Mouse (Mus musculus): ENCODE measurements around the gene Arrb1. TPM values are rescaled to one million over a fixed set of nuclear protein-coding genes. Genes with fewer than 3 reads are reported as not detected.
A peak's percentile ranks its signal among the peaks of the same experiment; 100 is the strongest.

Arrb1 gene
- polyA plus RNA-seq, 1 experiment from 2014 or later: 73.5 TPM

DNA sequence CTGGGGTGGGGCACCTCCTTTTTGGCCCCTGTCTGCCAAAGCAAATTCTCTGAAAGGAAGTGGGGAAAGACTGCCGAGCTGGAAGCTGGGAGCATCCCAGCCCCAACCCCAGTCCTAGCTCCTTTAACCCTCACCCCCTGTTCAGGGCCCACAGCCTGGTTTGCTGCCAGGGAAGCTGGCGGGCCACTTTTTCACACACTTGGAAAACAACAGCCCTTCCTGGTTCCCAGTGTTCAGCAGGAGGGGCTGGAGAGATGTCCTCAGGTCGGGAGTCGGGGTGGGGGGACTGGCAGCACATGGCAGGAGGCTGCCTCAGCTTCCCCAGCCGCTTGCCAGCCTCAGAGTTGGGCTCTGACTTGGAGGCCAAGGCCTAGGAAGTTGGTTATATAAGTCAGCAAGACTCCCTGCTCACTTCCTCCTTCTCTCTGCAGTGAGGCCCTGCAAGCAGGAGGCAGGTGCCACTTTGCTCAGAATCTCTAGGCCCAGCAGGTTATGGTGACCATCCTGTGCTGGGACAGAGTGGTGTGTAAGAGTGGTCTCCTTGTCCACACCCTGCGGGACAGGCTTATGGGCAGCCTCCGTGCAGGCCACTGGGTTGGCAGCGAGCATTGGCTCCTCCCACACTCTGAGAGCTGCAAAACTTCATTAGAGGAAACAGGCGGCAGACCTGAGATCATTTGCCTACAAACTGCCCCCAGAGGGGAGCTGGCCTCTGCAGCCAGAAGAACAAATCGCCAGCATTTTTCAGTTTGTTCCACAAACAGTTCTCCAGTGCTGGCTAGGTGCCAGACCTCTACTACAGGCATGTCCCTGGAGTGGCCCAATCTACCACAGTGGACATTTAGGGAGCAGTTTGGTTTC, 10.8 kb downstream of the Arrb1 start:
- H3K79me2 ChIP-seq (ENCODE audit: inconsistent target): peaks cover 80% of the 10 kb centered on the region
- peaks cover 12% of the 10 kb centered on the region; the same call in 1 of the 2 replicates for H3K36me3 ChIP-seq (ENCODE audit: inconsistent target)
- H3K4me3 ChIP-seq (ENCODE audit: inconsistent target): no peak overlapping the region
- WGBS (ENCODE audit: missing documents): 11% methylated on average over 10 of the region's 10 CpGs
- peak overlapping the region; percentile 98 for H3K27ac ChIP-seq

DNA sequence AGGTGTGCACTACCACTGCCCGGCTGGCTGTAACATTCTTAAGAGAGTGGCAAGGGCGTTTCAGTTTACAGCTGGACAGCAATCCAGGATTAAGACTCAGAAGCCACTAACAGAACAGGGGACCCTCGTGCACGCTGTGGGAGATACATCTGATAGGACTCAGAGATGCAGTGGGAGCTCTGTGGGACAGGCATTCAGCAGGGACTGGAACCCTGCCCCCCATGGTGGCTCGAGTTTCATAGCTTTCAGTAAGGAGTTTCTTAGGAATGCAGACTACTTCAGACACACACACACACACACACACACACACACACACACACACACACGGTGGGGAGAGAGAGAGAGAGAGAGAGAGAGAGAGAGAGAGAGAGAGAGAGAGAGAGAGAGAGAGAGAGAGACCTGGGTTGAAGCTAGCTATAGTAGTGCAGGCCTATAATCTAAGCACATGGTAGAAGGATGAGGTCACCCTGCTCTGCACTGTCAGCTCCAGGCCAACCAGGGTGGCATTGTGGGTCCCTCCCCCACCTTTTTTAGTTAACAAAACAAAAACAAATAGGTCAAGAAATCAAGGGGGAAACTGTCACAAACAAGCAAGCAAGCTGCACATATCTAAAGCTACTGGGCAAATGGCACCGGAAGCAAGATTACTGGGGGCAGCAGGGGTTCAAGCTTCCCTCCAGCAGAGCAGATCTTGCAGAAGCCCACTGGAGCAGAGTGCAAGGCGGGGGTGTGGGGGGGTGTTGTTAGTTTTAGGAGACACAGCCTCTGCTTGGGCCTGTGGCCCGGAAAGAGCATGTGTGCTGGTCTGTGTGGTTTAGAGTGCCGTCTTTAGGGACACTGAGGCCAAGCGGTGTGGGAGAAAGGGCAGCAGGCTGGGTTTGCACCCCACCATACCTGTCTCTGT, 12.6 kb downstream of the Arrb1 start:
- 80% methylated on average over 10 of the region's 11 CpGs for WGBS (ENCODE audit: missing documents)
- peaks cover 24% of the 10 kb centered on the region; the same call in 1 of the 2 replicates for H3K36me3 ChIP-seq (ENCODE audit: inconsistent target)
- H3K27ac ChIP-seq: peak overlapping the region; percentile 98
- peaks cover 80% of the 10 kb centered on the region for H3K79me2 ChIP-seq (ENCODE audit: inconsistent target)
- no peak overlapping the region for H3K4me3 ChIP-seq (ENCODE audit: inconsistent target)

DNA sequence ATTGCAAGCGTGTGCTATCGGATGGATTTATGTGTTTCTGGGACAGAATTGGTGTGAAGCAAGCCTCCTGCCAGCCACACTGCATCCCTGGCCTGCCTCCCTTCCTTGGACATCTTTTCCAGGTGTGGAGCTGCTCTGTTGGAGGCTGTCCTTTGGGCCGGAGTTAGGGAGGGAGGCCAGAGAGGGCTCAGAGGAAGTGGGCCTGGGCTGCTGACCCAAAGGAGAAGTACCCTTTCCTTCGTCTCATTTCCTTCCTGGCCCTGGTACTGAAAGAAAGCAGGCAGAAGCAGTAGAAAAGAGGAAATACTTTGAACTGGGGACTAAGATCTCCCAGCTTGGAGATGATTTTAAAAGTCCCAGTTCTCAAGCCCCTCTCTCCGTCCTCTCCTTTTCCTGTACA, 14.4 kb downstream of the Arrb1 start:
- WGBS (ENCODE audit: missing documents): 12% methylated on average over 5 of the region's 5 CpGs
- peak overlapping the region; percentile 98 for H3K27ac ChIP-seq
- H3K36me3 ChIP-seq (ENCODE audit: inconsistent target): peaks cover 19% of the 10 kb centered on the region; the same call in 1 of the 2 replicates
- no peak overlapping the region for H3K4me3 ChIP-seq (ENCODE audit: inconsistent target)
- H3K79me2 ChIP-seq (ENCODE audit: inconsistent target): peaks cover 80% of the 10 kb centered on the region

DNA sequence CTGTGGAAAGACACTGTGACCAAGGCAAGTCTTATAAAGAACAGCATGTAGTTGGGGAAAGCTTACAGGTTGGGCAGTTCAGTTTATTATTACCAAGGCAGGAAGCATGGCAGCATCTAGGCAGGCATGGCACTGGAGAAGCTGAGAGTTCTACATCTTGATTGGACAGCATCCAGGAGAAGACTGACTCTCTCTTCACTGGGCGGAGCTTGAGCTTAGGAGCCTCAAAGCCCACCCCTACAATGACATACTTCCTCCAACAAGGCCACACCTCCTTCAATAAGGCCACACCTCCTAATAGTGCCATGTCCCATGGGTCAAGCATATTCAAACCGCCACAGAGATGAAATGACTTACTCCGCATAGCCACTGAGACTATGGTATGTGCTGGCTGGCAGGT, 16.4 kb downstream of the Arrb1 start:
- H3K27ac ChIP-seq: no peak overlapping the region
- H3K79me2 ChIP-seq (ENCODE audit: inconsistent target): peaks cover 89% of the 10 kb centered on the region
- 88% methylated on average over 1 of the region's 3 CpGs for WGBS (ENCODE audit: missing documents)
- no peak overlapping the region for H3K4me3 ChIP-seq (ENCODE audit: inconsistent target)
- peaks cover 19% of the 10 kb centered on the region; the same call in 1 of the 2 replicates for H3K36me3 ChIP-seq (ENCODE audit: inconsistent target)

DNA sequence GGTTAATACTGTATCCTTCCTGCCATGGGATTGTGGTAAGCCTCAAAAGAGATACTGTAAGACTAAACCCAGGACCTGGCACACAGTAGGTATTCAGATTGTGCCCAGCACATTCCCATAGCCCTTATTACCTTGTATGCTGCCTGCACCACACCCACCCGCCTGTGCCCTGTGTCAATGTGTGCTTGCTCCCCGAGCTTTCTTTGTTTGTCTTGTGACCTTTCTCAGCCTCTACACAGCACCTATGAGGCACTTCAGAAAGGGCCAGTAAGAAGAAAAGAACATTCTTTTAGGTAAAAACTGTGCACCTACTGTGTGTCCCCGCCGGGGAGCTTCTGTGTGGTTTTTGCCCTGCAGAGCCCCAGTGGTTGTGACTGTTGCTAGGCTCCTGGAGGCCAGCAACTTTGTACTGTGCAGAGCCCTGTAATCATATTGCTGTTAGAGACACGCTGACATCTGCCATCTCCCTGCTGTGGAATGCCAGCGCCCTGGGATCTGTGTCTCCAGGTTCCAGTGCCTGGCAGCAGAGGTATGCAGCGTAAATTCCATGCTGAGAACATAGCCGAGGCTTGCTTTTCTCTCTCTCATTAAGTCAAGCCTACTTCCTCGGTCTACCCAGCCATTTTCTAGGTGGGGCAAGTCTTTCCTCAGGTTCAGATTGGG, 18.1 kb downstream of the Arrb1 start:
- peaks cover 26% of the 10 kb centered on the region; the same call in 1 of the 2 replicates for H3K36me3 ChIP-seq (ENCODE audit: inconsistent target)
- WGBS (ENCODE audit: missing documents): 87% methylated on average over 9 of the region's 9 CpGs
- H3K27ac ChIP-seq: no peak overlapping the region
- no peak overlapping the region for H3K4me3 ChIP-seq (ENCODE audit: inconsistent target)
- H3K79me2 ChIP-seq (ENCODE audit: inconsistent target): peaks cover 93% of the 10 kb centered on the region

DNA sequence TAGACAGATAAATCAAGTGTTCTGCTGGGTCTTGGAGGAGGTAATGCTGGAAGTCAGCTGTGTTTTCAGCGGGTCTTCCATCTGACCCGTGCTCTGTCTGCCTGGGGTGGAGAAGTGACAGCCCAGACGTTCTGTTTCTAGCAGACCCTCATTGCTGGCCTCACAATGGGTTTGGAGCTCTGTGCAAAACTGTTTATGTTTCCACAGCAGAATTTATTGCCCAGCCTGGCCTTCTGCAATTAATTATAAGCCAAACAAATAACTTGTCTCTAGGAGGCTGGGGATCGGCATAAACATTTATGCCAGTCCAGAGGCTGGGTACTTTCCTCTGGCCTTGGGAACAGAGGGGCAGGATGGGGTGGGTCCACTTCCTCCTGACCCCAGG, 18.6 kb downstream of the Arrb1 start:
- Histone ChIP-seq H3K36me3 (ENCODE audit: inconsistent target) (peaks cover 26% of the 10 kb centered on the region; the same call in 1 of the 2 replicates), H3K27ac (no peak overlapping the region), H3K4me3 (ENCODE audit: inconsistent target) (no peak overlapping the region), H3K79me2 (ENCODE audit: inconsistent target) (peaks cover 93% of the 10 kb centered on the region)
- 78% methylated on average over 4 of the region's 4 CpGs for WGBS (ENCODE audit: missing documents)

DNA sequence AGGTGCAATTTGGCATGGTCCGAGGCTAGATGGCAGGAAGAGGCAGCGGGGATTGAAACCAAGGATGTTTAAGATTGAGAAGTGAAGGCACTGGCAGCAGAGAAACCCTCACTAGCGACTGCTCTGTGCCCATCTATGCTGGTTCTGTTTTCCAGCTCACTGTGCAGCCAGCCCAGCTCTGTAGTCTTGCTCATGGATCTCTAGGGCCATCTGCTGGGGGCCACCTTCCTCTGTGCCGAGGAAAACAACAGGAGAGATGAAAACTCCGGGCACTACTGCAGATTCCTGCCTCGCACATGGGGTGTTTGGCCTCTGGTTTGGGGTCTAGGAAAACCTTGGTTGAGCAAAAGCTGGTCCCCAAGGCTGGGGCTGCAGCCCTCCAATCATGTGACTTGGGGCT, 20.6 kb downstream of the Arrb1 start:
- peaks cover 30% of the 10 kb centered on the region; the same call in 1 of the 2 replicates for H3K36me3 ChIP-seq (ENCODE audit: inconsistent target)
- H3K79me2 ChIP-seq (ENCODE audit: inconsistent target): peaks cover 100% of the 10 kb centered on the region
- H3K27ac ChIP-seq: no peak overlapping the region
- no peak overlapping the region for H3K4me3 ChIP-seq (ENCODE audit: inconsistent target)
- 34% methylated on average over 6 of the region's 6 CpGs for WGBS (ENCODE audit: missing documents)

DNA sequence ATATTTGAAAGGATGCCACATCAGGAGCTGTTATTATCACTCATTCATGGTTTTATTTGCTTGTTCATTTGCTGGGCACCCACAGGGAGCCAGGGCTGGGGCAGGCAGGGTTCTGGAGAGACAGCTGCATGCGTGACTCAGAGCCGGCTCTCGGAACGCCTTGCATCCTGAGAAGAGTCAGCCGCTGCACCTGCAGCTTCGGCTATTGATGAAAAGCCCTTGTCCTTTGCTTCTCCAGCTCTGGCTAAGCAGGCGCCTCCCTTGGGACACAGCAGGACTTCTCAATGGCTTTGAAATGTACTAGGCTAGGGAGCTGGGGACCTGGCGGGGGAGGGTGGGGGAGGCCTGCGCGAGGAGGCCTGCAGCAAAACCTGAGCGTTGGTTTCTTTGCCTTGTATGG, 23.8 kb downstream of the Arrb1 start:
- peaks cover 100% of the 10 kb centered on the region for H3K79me2 ChIP-seq (ENCODE audit: inconsistent target)
- no peak overlapping the region for H3K27ac ChIP-seq
- 86% methylated on average over 10 of the region's 11 CpGs for WGBS (ENCODE audit: missing documents)
- 0 out of 2 replicates have a peak, but pooled peaks cover 12% of the 10 kb centered on the region for H3K36me3 ChIP-seq (ENCODE audit: inconsistent target)
- H3K4me3 ChIP-seq (ENCODE audit: inconsistent target): no peak overlapping the region

DNA sequence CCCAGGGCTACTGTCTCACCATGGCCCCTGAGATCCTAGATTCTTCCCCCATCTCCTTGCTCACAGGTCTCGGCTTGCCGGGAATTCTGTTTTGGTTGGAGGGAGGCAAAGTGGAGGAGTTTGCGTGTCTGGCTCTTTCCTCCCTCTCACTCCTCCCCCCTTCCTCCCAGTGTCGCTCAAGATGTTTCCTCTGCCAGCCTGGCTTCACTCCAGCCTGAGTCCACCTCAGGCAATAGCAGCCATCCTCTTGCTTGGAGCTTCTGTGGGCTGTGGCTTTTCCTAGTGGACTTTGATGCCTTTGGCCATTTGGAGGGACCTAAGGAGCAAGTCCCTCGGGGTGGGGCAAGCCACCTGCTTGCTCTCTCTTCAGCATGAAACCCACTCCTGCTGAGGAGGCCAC, 27.2 kb downstream of the Arrb1 start:
- 23% methylated on average over 5 of the region's 5 CpGs for WGBS (ENCODE audit: missing documents)
- H3K36me3 ChIP-seq (ENCODE audit: inconsistent target): peaks cover 13% of the 10 kb centered on the region; the same call in 1 of the 2 replicates
- H3K27ac ChIP-seq: no peak overlapping the region
- no peak overlapping the region for H3K4me3 ChIP-seq (ENCODE audit: inconsistent target)
- H3K79me2 ChIP-seq (ENCODE audit: inconsistent target): peaks cover 100% of the 10 kb centered on the region

DNA sequence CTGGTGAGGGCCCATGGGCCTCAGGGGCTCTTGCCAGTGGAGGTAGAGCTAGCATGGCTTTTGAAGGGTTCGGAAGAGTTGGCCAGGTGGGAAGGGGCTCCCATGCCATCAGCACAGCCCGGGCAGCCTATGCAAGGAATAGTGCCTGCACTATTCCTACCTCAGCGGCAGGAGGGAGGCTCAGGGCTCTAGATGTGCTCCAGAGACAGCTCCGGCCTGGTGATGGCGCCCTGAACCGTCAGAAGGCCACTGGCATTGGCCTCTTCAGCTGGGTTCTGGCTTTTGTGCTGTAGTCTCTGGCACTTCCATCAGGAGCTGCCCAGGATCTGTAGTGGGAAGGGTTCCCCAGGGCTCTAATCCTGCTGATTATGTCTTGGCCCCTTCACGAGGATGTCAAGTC, 28.0 kb downstream of the Arrb1 start:
- 90% methylated on average over 7 of the region's 7 CpGs for WGBS (ENCODE audit: missing documents)
- peaks cover 100% of the 10 kb centered on the region for H3K79me2 ChIP-seq (ENCODE audit: inconsistent target)
- no peak overlapping the region for H3K27ac ChIP-seq
- H3K36me3 ChIP-seq (ENCODE audit: inconsistent target): peaks cover 13% of the 10 kb centered on the region; the same call in 1 of the 2 replicates
- no peak overlapping the region for H3K4me3 ChIP-seq (ENCODE audit: inconsistent target)

DNA sequence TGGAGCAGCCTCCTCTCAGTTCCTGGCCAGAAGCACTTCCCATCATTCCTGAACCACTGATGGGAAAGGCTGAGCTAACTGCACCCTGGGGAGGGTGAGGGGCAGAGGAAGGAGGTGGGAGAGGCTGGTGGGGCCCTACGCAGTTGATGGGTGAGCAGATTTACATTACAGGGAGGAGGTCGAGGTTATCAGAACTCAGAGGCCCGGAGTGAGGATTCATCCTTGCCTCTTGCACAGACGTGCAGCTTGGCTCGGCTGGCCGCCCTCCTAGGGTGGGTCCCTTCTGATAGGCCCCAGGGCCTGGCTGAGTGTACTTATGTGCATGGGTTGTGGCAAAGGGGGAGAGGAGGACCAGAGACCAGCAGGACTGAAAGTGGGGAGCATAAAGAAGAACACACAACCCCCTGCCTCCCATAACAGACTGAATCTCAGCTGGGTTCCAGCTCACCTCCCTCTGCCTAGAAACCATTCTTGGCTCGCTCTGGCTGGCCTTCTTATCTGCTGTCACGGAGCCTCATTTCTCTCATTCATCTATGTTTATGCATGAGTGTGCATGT, 30.1 kb downstream of the Arrb1 start:
- H3K27ac ChIP-seq: no peak overlapping the region
- H3K36me3 ChIP-seq (ENCODE audit: inconsistent target): peaks cover 13% of the 10 kb centered on the region; the same call in 1 of the 2 replicates
- 95% methylated on average over 5 of the region's 8 CpGs for WGBS (ENCODE audit: missing documents)
- H3K4me3 ChIP-seq (ENCODE audit: inconsistent target): no peak overlapping the region
- peaks cover 100% of the 10 kb centered on the region for H3K79me2 ChIP-seq (ENCODE audit: inconsistent target)

DNA sequence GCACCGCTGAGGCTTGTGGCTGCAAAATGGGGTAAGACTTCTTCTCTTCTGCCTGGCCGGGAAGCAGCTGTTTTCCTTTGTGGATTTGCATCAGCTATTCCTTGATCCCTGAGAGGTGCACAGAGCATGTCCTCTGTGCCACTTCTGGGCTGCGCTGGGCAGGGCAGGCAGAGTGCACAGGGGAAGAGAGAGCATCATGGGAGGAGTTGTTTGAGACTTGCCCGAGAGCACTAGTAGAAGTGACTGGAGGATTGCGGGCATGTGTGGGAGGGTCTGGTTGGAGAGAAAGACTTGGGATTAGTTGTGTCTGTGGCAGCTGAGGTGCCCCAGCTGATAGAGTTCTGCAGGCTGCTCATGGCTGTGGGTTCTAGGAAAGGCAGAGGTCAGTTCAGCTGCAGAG, 35.4 kb downstream of the Arrb1 start:
- Histone ChIP-seq H3K36me3 (ENCODE audit: inconsistent target) (peaks cover 16% of the 10 kb centered on the region; the same call in 1 of the 2 replicates), H3K27ac (no peak overlapping the region), H3K79me2 (ENCODE audit: inconsistent target) (peaks cover 100% of the 10 kb centered on the region), H3K4me3 (ENCODE audit: inconsistent target) (no peak overlapping the region)
- 86% methylated on average over 5 of the region's 5 CpGs for WGBS (ENCODE audit: missing documents)

DNA sequence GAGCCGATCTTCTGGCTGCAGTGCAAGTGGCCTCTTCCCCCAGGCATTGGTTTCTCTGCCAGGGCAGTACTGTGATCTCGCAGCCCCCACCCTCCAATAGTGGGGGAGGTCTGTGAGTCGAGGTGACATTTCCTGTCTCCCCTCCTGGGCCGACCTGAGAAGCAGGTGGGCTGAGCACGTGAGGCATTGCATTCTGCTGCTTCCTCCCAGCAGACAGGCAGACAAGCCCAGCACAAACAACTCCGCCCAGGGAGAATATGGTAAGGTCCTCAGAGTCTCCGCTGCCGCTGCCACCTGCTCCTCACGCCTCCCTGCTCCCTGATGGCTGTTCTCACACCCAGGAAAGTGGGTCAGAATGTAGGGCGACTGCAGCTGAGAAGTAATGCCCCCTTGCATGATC, 37.7 kb downstream of the Arrb1 start:
- Histone ChIP-seq H3K36me3 (ENCODE audit: inconsistent target) (peaks cover 16% of the 10 kb centered on the region; the same call in 1 of the 2 replicates), H3K27ac (no peak overlapping the region), H3K79me2 (ENCODE audit: inconsistent target) (peaks cover 95% of the 10 kb centered on the region), H3K4me3 (ENCODE audit: inconsistent target) (no peak overlapping the region)
- 68% methylated on average over 10 of the region's 10 CpGs for WGBS (ENCODE audit: missing documents)

DNA sequence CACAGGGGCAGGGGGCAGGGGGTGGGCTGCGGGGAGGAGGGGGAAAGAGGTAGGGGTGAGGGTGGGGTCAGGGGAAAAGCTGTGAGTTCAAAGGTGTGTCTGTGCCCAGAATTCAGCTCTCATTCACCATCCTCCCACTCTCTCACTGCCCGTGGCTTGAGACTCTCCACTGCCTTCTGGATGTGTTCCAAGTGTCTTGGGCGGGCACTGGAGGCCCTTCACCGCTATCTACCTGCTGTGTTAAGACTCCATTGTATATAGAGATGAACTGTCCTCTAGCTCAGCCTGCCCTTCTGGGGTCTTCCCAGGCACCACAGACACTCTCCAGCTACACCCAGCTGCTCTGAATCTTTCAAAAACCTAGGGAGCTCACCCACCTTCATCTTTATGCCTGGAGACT, 38.1 kb downstream of the Arrb1 start:
- H3K79me2 ChIP-seq (ENCODE audit: inconsistent target): peaks cover 95% of the 10 kb centered on the region
- H3K27ac ChIP-seq: no peak overlapping the region
- no peak overlapping the region for H3K4me3 ChIP-seq (ENCODE audit: inconsistent target)
- peaks cover 16% of the 10 kb centered on the region; the same call in 1 of the 2 replicates for H3K36me3 ChIP-seq (ENCODE audit: inconsistent target)
- 87% methylated on average over 4 of the region's 4 CpGs for WGBS (ENCODE audit: missing documents)

Data from macrophage (primary cell).